Mouse (Mus musculus) midbrain, embryonic 12.5 days (tissue): ENCODE measurements at regions not wholly inside any gene's neighbourhood (a gene's known extent, or its start where the extent isn't known, plus 50 kb on each side); places are given as distances from the start of the nearest gene placed in this dataset.

Experiments
- ATAC-seq: fragments of 200-750 bp; cut with Nextera tagmentation; 2 replicates; pipeline ENCODE4 v1.8.0; 2017; ENCODE audit warnings: low read depth, moderate TSS enrichment, moderate library complexity; ENCODE audit not compliant: low FRiP score
- H3K27ac ChIP-seq: fragments of 300-500 bp; sonication (generic); replicated peaks from 2 replicates; pipeline ENCODE4 v1.5.1; 2016; ENCODE audit warnings: mild to moderate bottlenecking
- H3K27me3 ChIP-seq: fragments of 300-500 bp; sonication (generic); 2 replicates; pipeline ENCODE4 v1.6.1; 2016; ENCODE audit warnings: mild to moderate bottlenecking
- H3K36me3 ChIP-seq: fragments of 300-500 bp; sonication (generic); 2 replicates; pipeline ENCODE4 v1.6.1; 2016
- H3K4me1 ChIP-seq: fragments of 300-500 bp; sonication (generic); 2 replicates; pipeline ENCODE4 v1.6.1; 2016
- H3K4me2 ChIP-seq: fragments of 300-500 bp; sonication (generic); replicated peaks from 2 replicates; pipeline ENCODE4 v1.6.1; 2016; ENCODE audit warnings: mild to moderate bottlenecking, moderate library complexity
- H3K4me3 ChIP-seq: fragments of 300-500 bp; sonication (generic); 2 replicates; pipeline ENCODE4 v1.5.1; 2016; ENCODE audit warnings: mild to moderate bottlenecking
- H3K9ac ChIP-seq: fragments of 300-500 bp; sonication (generic); replicated peaks from 2 replicates; pipeline ENCODE4 v1.6.1; 2016; ENCODE audit warnings: mild to moderate bottlenecking, moderate library complexity
- H3K9me3 ChIP-seq: fragments of 300-500 bp; sonication (generic); 2 replicates; pipeline ENCODE4 v1.6.1; 2016; ENCODE audit warnings: mild to moderate bottlenecking
- WGBS: fragments of 180-500 bp; shearing (Covaris S2); methylation state at CpG from one replicate; pipeline ENCODE4 v1.1.7; 2016; 5-methylcytosine and 5-hydroxymethylcytosine counted together

DNA sequence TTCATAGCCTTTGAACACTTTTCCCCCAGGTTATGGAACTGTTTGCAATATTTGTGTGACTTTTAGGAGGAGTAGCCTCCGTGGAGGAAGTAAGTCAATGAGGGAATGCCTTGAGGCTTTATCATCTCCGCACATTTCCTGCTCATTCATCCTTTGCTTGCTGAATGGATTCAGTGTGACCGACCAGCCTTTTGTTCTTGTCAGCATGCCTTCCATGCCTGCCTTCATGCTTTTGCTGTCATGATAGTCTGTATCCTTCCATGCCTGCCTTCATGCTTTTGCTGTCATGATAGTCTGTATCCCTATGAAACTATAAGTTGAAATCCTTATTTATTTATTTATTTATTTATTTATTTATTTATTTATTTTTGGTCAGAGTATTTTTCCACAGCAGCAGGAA lies 87.8 kb upstream of the Rorb start:
- Histone ChIP-seq H3K27me3 (no peaks in the 10 kb centered on the region), H3K9me3 (peaks cover 3% of the 10 kb centered on the region; the same call in 1 of the 2 replicates), H3K27ac (no peak overlapping the region), H3K9ac (no peak overlapping the region), H3K4me1 (no peaks in the 10 kb centered on the region), H3K4me2 (no peak overlapping the region), H3K36me3 (no peaks in the 10 kb centered on the region), H3K4me3 (no peak overlapping the region)
- peak; percentile 65; the same call in 1 of the 2 replicates for ATAC-seq
- WGBS: 30% methylated on average over 3 of the region's 3 CpGs

DNA sequence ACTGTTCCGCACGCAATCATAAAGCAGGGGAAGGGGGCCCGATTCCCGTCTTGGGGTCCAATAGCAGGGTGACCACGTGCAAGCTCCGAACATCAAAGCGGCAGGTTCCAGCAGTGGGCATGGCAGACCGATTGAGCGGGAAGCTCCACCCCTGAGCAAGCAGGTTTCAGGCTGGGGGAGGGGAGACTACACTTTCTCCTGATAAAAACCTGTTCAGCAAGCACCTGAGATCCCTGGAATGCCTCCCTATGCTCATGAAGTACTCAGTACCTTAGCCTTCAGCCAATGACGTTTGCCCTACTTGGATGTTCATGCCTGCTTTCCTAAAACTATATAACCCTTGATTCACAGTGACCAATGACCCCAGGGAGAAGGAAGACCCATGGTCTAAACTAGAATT lies 83.7 kb upstream of the Rorb start:
- H3K4me1 ChIP-seq: no peaks in the 10 kb centered on the region

DNA sequence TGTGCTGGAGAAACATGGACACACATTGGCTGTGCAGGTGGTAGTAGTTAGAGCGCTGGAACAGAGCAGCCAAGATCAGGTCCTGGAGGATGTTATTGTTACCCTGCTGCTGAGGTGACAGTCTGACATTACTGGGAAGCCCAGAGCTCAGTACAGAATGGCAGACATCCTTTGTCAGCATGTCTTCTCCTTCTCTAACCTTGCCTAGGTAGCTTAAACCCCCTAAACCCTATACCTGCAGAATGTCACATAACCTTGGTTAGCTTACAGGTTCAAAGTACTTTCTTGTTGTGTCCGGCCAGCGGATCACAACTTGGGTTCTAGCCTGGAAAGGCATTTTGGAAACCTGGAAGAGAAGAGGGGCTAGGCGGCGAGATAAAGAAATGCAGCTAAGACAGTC lies 83.3 kb upstream of the Rorb start:
- Histone ChIP-seq H3K9me3 (peaks cover 3% of the 10 kb centered on the region; the same call in 1 of the 2 replicates), H3K9ac (no peak overlapping the region), H3K4me3 (no peak overlapping the region), H3K4me2 (no peak overlapping the region), H3K36me3 (no peaks in the 10 kb centered on the region), H3K27ac (no peak overlapping the region), H3K4me1 (no peaks in the 10 kb centered on the region), H3K27me3 (no peaks in the 10 kb centered on the region)
- ATAC-seq: peak; percentile 44
- 70% methylated on average over 5 of the region's 5 CpGs for WGBS

More for the DNA sequence above, 83.7 kb upstream of the Rorb start:
- no peak overlapping the region for H3K9ac ChIP-seq
- 37% methylated on average over 10 of the region's 10 CpGs for WGBS
- no peak overlapping the region for H3K4me2 ChIP-seq
- H3K36me3 ChIP-seq: no peaks in the 10 kb centered on the region
- ATAC-seq: no peak
- peaks cover 3% of the 10 kb centered on the region; the same call in 1 of the 2 replicates for H3K9me3 ChIP-seq
- H3K27me3 ChIP-seq: no peaks in the 10 kb centered on the region
- no peak overlapping the region for H3K27ac ChIP-seq
- no peak overlapping the region for H3K4me3 ChIP-seq

DNA sequence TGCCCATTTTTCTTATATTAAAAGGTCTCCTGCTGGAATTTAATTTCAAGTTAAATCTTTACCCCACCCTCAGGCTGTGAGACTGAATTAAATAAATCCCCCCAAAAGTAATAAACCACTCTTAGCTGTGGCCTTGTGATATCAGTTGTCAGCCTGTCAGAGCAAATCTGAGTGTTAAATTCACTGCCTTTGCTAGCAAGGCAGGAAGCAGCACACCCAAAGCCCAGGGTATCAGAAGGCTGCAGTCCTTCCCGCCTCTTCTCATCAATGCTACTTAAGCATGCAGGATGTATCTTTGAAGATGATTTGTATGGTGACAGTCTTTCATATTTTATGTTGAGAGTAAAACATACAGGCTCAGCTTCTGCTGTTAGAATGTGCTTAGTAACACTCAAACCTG lies 61.8 kb upstream of the Rorb start:
- ATAC-seq: no peak
- H3K4me3 ChIP-seq: no peak overlapping the region
- H3K4me2 ChIP-seq: no peak overlapping the region
- H3K9ac ChIP-seq: no peak overlapping the region
- no peaks in the 10 kb centered on the region; the same call in 1 of the 2 replicates for H3K9me3 ChIP-seq
- WGBS: 74% methylated on average over 1 of the region's 1 CpGs
- no peak overlapping the region for H3K27ac ChIP-seq
- H3K27me3 ChIP-seq: no peaks in the 10 kb centered on the region
- no peaks in the 10 kb centered on the region for H3K36me3 ChIP-seq
- H3K4me1 ChIP-seq: no peaks in the 10 kb centered on the region

DNA sequence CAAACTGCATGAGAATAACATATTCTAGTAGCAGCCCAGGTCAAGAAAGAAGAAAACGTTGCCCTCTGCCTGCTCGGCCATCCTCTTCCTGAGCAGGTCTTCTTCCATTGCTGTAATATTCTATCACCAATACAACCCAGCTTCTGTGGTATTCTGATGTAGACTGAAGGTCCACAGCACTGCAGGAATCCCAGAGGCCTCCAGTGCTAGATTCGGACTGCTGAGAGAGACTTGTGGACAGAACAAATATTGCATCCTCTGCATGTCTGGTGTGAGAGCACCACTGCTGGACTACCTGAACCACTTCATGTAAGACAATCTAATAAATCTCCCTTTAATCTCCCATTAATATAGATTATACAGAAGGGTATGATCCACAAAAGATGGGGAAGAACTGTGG lies 59.8 kb upstream of the Rorb start:
- H3K36me3 ChIP-seq: no peaks in the 10 kb centered on the region
- H3K4me3 ChIP-seq: no peak overlapping the region
- no peak overlapping the region for H3K4me2 ChIP-seq
- H3K27ac ChIP-seq: no peak overlapping the region
- no peak overlapping the region for H3K9ac ChIP-seq
- H3K9me3 ChIP-seq: no peaks in the 10 kb centered on the region; the same call in 1 of the 2 replicates
- 87% methylated on average over 3 of the region's 3 CpGs for WGBS
- no peaks in the 10 kb centered on the region for H3K4me1 ChIP-seq
- H3K27me3 ChIP-seq: no peaks in the 10 kb centered on the region
- no peak for ATAC-seq
